Mouse (Mus musculus): ENCODE results near the gene Cdk5r1.

GRCm38 (mm10) chr11:80490831-80491230 is 14.0 kb downstream of the Cdk5r1 start:
- TF ChIP-seq CTCF (IDR thresholded peaks at IDR 0.05), result no peak
- TF ChIP-seq EP300 (IDR thresholded peaks at IDR 0.05), result no peak
